Mouse (Mus musculus): ENCODE measurements around the gene Olfr1387. TPM values are rescaled to one million over a fixed set of nuclear protein-coding genes. Genes with fewer than 3 reads are reported as not detected.
"Not testable (repeated sequence)": the region's sequence is repeated elsewhere in the genome, so short reads cannot be mapped to it uniquely, and the experiment has no call there.

Olfr1387 gene
- polyA plus RNA-seq, 1 experiment from 2014 or later: not detected

GRCm38 (mm10) chr11:49488770-49489169 is 33.6 kb downstream of the Olfr1387 start, which contains the start of gene Olfr1385:
Gene Olfr1385, plus strand, starts transcription at chr11:49489070.
- not testable (repeated sequence) for H3K4me1 ChIP-seq (ENCODE audit: control insufficient read depth, insufficient read depth, low read length); H3K4me3 ChIP-seq (ENCODE audit: low read depth, low read length); H3K36me3 ChIP-seq (ENCODE audit: control insufficient read depth, insufficient read depth, low read length); H3K4me2 ChIP-seq; H3K9me3 ChIP-seq (replicated peaks; ENCODE audit: control insufficient read depth, low read length); H3K27me3 ChIP-seq (ENCODE audit: control insufficient read depth, insufficient read depth, low read length); H3K27ac ChIP-seq (ENCODE audit: low read depth, low read length); ATAC-seq (replicated peaks; ENCODE audit: insufficient number of reproducible peaks, low FRiP score, low TSS enrichment); H3K9ac ChIP-seq (ENCODE audit: low read depth, low read length)
- WGBS (ENCODE audit: insufficient replicate concordance): 65% methylated on average over 1 of the region's 1 CpGs

Other genes with a start within 250 kb of the Olfr1387 start
- gene Mgat1, start 211.2 kb upstream of the Olfr1387 start, polyA plus RNA-seq (2014; fragmentation: Nextera tagmentation; extraction: Ambion mirVana): 32.9 and 39.1 TPM in 2 replicates
- gene Olfr1393, start 177.0 kb upstream of the Olfr1387 start, polyA plus RNA-seq (2014; fragmentation: Nextera tagmentation; extraction: Ambion mirVana): not detected in 2 replicates
- not detected in 2 replicates for gene Olfr1392, start 170.1 kb upstream of the Olfr1387 start, polyA plus RNA-seq (2014; fragmentation: Nextera tagmentation; extraction: Ambion mirVana)
- not detected in 2 replicates for gene Olfr10, start 150.6 kb upstream of the Olfr1387 start, polyA plus RNA-seq (2014; fragmentation: Nextera tagmentation; extraction: Ambion mirVana)
- gene Olfr1391, start 132.6 kb upstream of the Olfr1387 start, polyA plus RNA-seq (2014; fragmentation: Nextera tagmentation; extraction: Ambion mirVana): not detected in 2 replicates
- gene Olfr1390, start 120.2 kb upstream of the Olfr1387 start, polyA plus RNA-seq (2014; fragmentation: Nextera tagmentation; extraction: Ambion mirVana): not detected in 2 replicates
- gene Olfr1389, start 32.3 kb upstream of the Olfr1387 start, polyA plus RNA-seq (2014; fragmentation: Nextera tagmentation; extraction: Ambion mirVana): not detected in 2 replicates
- 0.07 TPM in 1 of 2 replicates, not detected in the other for gene Olfr1388, start 18.7 kb upstream of the Olfr1387 start, polyA plus RNA-seq (2014; fragmentation: Nextera tagmentation; extraction: Ambion mirVana)
- not detected in 2 replicates for gene Olfr1386, start 9.7 kb downstream of the Olfr1387 start, polyA plus RNA-seq (2014; fragmentation: Nextera tagmentation; extraction: Ambion mirVana)
- gene Olfr1385, start 33.7 kb downstream of the Olfr1387 start, polyA plus RNA-seq (2014; fragmentation: Nextera tagmentation; extraction: Ambion mirVana): not detected in 2 replicates
- not detected in 2 replicates for gene Olfr1384, start 51.4 kb downstream of the Olfr1387 start, polyA plus RNA-seq (2014; fragmentation: Nextera tagmentation; extraction: Ambion mirVana)
- not detected in 2 replicates for gene Olfr1383, start 64.3 kb downstream of the Olfr1387 start, polyA plus RNA-seq (2014; fragmentation: Nextera tagmentation; extraction: Ambion mirVana)
- not detected in 2 replicates for gene Olfr1382, start 72.9 kb downstream of the Olfr1387 start, polyA plus RNA-seq (2014; fragmentation: Nextera tagmentation; extraction: Ambion mirVana)
- gene Olfr1381, start 88.1 kb downstream of the Olfr1387 start, polyA plus RNA-seq (2014; fragmentation: Nextera tagmentation; extraction: Ambion mirVana): not detected in 2 replicates
- gene Olfr1380, start 101.5 kb downstream of the Olfr1387 start, polyA plus RNA-seq (2014; fragmentation: Nextera tagmentation; extraction: Ambion mirVana): not detected in 2 replicates
- 6.3 and 7.6 TPM in 2 replicates for gene Flt4, start 153.9 kb downstream of the Olfr1387 start, polyA plus RNA-seq (2014; fragmentation: Nextera tagmentation; extraction: Ambion mirVana)
- gene Scgb3a1, start 208.3 kb downstream of the Olfr1387 start, polyA plus RNA-seq (2014; fragmentation: Nextera tagmentation; extraction: Ambion mirVana): 0.86 and 1.1 TPM in 2 replicates

Data from heart, embryonic 11.5 days (tissue).